Mouse (Mus musculus): Measurements from ENCODE around the gene Cryab.

- TF ChIP-seq POLR2A (IDR thresholded peaks at IDR 0.05; ENCODE audit: low read depth, low read length) (no peak), CTCF (conservative IDR thresholded peaks at IDR 0.05; ENCODE audit: insufficient read depth, insufficient read length, low read depth, low read length) (no peak)
Observed at GRCm38 (mm10) chr9:50750706-50751105, 419 bp upstream of the Cryab start.

Data from kidney, adult 2 months (tissue).